Mouse (Mus musculus) inflammation-experienced regulatory T-cells, adult 16 weeks (primary cell): ENCODE data around the gene Ces2g. TPM values are rescaled to one million over a fixed set of nuclear protein-coding genes. Genes with fewer than 3 reads are reported as not detected.

Experiments
- polyA plus RNA-seq: library from polyadenylated mRNA; unstranded; fragments of 100-300 nt; shearing (Covaris generic); gene quantifications from one replicate; pipeline ENCODE4 v1.2.1, GENCODE M21; 2017

The Ces2g gene
- not detected for polyA plus RNA-seq

DNA sequence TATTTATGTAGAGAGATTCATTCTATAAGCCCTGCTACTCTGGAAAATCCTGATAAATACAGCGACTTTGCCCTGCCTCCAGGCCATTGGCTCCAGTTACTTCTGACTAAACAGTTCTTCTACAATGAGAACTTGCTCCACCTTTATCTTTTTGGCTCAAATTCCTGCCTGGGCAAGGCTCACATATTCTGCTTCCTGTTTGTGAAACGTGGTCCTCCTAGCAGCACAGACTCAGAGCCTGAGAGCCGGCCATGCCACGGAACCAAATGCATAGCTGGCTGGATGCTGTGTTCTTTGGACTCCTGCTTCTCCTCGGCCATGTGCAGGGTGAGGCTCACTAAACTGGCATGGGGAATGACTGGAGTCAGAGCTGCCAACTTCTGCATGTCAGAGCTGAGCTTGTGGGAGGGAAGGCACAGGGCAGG, at the start of gene Ces2g:
TSS of gene Ces2g (plus strand) at position 182 of the 425 bp plus-strand sequence.

DNA sequence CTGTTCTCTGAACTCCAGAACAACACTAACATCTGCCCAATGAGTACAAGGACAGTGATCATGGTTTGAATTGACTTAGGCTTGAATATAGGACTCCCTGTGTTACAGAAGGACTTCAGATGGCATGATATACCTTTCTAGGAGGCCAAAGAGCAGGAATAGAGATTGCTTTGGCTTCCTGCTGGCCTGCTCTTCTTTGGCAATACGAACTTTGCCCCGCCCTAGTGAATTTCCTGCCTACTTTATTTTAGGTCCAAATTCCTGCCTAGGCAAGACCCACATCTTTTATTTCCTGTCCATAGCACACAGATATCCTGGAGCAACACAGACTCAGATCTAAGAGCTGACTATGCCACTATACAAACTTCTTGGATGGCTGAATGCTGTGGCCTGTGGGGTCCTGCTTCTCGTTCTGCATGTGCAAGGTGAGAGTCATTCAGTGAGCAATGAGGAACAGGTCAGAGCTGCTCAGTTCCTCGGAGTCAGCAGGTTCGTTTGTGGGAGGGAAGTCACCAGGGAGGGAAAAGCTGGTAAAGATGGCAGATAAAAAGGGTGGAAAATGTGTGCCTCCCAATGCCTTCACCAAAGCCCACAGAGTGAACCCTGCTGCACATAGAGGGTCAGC, 35.4 kb upstream of the Ces2g start, which contains the start of gene Ces2e:
TSS of gene Ces2e (plus strand) at position 289 of the 625 bp plus-strand sequence.

GRCm38 (mm10) chr8:104947056-104947455, 14.5 kb upstream of the Ces2g start, which contains the start of gene Ces2f:
Ces2f (plus strand) TSS chr8:104947356.

GRCm38 (mm10) chr8:105000586-105000985, 39.1 kb downstream of the Ces2g start, which contains the start of gene Ces2h:
Ces2h (plus strand) TSS chr8:105000853.

Other genes with a start within 250 kb of the Ces2g start
- 0.30 TPM for gene Ces2a, start 227.7 kb upstream of the Ces2g start, polyA plus RNA-seq
- gene Ces2b, start 130.1 kb upstream of the Ces2g start, polyA plus RNA-seq: 0.27 TPM
- 53.5 TPM for gene Ces2c, start 114.7 kb upstream of the Ces2g start, polyA plus RNA-seq
- not detected for gene Ces2e, start 35.5 kb upstream of the Ces2g start, polyA plus RNA-seq
- not detected for gene Ces2f, start 14.4 kb upstream of the Ces2g start, polyA plus RNA-seq
- gene Ces2h, start 39.1 kb downstream of the Ces2g start, polyA plus RNA-seq: not detected
- not detected for gene Ces3a, start 86.9 kb downstream of the Ces2g start, polyA plus RNA-seq
- not detected for gene Ces3b, start 122.0 kb downstream of the Ces2g start, polyA plus RNA-seq
- not detected for gene Ces4a, start 170.1 kb downstream of the Ces2g start, polyA plus RNA-seq
- 31.8 TPM for gene Cbfb, start 209.0 kb downstream of the Ces2g start, polyA plus RNA-seq